Mouse (Mus musculus) gonadal fat pad, adult 2 months (tissue): ENCODE measurements around the gene Gdpd3. TPM values are rescaled to one million over a fixed set of nuclear protein-coding genes. Genes with fewer than 3 reads are reported as not detected.
"Not testable (repeated sequence)": the region's sequence is repeated elsewhere in the genome, so short reads cannot be mapped to it uniquely, and the experiment has no call there.

Experiments used
- DNase-seq: peaks from one replicate; pipeline ENCODE4 v3.0.0-alpha.2; 2012; ENCODE audit warnings: low read depth
- polyA plus RNA-seq: library from polyadenylated mRNA; depleted of rRNA; stranded (reverse); fragments of >200 nt; gene quantifications from 2 replicates; pipeline ENCODE4 v1.2.3, GENCODE M21; 2012

Gdpd3 gene
- polyA plus RNA-seq, 1 experiment = 51.9 TPM

GRCm38 (mm10) chr7:126760391-126760802 is 5.7 kb upstream of the Gdpd3 start:
- DNase-seq = no peak

DNA sequence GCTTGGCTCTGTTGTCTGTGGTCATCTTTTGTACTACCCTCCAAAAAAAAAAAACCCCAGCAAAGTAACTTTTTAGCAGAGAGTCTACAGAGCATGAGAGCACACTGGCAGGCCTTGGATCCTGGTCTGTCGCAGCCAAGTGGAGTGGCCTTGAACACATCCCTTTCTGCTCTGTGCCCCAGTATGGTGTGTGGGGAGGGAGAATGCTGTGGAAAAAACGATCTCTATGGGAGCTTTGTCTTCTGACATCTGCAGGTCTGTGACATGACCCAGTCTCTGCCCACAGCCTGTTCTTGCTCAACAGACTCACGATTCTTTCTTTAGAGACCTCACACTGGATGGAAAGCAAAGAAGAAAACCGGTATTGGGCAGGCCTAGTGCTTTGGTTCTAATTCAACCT is 5.2 kb upstream of the Gdpd3 start:
- DNase-seq = no peak

- no peak for DNase-seq
Observed at GRCm38 (mm10) chr7:126761529-126762067, 4.5 kb upstream of the Gdpd3 start.

DNA sequence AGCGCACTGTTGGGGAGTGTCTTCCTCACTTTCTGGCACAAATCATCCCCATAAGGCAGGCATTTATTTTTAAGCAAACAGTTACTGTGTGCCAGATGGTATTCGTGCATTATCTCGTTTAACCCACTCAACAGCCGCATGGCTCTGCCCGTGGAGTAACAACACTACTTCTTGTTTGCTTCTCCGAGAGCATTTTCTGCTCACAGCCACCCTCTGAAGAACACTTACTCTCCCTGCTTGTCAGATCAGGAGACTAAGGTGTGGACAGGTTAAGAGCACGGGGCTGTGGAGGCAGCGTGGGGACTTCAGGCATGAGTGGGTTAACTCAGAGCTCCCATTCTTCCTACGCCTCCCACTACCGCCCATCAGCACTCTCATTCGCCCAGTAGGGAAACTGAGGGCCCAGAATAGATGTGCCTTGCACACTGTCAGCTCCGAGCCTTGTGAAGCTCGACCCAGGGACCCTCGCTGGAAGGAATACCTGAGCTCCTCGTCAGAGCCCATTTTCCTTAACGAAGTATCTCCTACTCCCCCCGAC is 3.6 kb upstream of the Gdpd3 start:
- DNase-seq = no peak

DNA sequence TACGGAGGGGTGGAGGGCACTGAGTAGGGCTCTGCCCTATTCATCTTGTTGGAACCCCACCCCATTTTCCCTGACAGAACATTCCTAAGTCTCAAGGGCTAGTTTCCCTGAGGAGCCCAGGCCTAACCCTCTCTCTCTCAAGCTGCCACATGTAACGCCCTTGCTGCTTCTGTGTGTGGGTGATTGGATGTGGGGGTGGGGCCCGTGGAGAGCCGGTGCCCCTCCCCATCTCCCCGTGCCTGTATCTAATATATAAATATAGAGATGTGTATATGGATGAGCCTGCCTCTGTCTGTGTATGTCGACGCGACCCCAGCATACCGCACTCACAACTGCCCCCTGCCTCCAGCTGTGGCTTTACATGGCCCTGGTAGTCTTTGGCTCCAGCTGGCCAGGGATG is 594 bp upstream of the Gdpd3 start:
- no peak for DNase-seq

DNA sequence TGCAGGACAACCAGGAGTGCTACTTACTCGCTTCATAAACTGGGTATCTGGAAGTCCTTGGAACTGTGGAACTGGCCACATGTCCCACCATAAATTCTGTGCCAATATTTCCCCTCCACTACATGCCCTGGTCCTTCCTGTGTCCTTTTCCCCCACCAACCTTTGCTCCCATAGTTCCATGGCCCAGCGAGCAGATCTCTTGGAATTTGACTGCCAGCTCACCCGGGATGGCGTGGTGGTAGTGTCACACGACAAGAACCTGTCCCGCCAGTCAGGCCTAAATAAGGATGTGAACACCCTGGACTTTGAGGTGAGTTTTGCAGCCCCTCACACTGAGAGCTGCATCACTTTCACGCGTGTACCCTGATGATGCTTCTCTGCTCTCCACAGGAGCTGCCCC is 867 bp downstream of the Gdpd3 start:
- no peak for DNase-seq

- DNase-seq = no peak
Observed at GRCm38 (mm10) chr7:126770784-126771183, 4.7 kb downstream of the Gdpd3 start.

DNA sequence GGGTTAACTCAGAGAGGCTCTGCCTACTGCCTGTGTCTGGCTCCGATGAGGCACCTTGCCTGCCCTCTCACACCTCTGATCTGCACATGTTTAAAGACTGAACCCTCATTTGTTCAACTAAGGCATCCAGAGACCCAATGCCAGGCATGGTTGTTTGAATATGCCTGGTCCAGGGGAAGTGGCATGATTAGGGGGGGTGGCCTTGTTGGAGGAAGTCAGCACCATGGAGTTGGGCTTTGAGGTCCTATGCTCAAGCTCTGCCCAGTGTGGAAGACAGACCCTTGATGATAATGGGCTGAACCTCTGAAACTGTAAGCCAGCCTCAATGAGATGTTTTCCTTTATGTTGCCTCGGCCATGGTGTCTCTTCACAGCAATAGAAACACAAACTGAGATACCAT is 7.2 kb downstream of the Gdpd3 start:
- DNase-seq = no peak

DNA sequence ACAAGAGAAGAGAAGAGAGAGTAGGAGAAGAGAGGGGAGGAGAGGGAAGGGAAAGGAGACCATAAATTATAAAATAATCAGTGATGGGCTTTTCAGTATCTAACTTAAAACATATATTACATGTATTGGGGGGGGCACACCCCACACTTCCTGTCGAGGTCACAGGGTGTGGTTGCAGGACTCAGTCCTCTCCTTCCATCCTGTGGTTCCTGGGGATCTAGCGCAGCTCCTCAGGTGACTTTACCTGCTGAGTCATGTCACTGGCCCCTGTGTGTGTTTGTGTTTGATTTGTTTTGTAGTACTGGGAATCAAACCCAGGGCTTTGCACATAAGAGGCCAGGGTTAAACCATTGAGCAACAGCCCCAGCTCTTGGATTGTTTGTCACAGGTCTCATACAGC is 8.3 kb downstream of the Gdpd3 start:
- no peak for DNase-seq

DNA sequence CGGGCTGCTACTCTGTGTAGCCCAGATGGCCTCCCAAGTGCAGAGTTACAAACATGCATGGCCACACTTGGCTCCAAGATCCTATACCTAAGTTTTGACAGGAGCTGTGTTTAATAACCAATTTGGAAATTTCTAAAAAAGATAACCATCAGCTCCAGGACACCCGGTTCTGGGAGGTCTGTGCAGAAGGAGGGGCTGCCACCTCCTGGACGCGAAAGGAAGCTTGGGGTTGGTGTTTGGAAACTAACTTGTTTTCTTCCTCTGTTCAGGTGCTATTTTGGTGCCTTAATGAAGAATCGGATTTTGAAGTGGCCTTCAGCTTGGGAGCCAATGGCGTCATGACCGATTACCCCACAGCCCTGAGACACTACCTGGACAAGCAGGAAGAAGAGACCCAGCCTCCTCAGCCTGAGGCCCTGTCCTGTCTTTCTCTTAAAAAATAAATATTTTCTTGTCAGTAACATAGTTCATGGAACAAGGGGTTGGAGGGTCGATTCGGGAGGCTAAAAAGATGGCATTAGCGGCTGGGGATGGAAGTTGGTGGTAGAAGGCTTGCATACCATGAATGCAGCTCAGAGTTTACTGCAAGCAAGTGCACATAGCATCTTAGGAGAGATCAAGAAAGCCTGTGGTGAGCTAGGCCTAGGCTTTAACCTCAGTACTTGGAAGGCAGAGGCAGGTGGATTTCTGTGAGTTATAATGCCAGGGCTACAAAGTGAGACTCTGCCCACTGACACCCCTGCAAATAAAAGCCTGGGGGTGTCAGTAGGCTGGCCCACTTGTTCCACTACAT is 9.2 kb downstream of the Gdpd3 start:
- DNase-seq = no peak

DNA sequence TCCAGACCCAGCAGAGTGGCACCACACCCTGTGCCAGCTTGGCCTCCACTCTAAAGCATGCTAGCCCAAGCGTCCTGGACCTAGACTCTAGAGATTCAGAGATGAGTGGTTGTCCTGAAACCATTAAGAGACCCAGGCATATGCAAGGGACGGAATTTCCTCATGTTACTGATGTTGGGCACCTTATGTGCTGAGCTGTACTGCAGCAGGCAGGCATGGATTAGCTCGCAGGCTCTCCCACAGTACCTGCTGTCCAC is 9.8 kb downstream of the Gdpd3 start:
- DNase-seq = no peak

DNA sequence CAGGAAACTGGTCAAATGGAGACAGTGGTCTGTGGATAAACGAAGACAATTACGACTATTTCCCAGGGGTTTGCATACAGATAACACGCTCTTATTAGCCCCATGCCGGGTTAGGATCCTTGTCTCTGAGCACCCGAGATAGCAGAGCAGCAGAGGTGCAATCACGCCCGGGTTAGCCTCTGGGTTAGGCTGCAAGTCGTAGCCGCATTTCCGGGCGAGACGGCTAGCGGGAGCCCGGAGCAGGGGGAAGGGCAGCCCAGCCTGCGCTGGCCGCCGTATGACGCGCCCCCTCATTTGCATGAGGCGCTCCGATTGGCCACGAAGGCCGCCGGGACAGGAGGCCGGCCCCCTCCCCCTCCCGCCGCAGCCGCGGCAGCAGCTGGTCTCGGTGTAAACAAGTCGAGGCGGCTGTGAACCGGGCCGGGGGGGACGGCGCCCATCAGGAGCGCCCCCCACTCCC is 10.5 kb downstream of the Gdpd3 start, which contains the start of gene Ypel3:
Gene Ypel3 (plus strand): TSS at position 358 of the 460 bp plus-strand sequence.
- no peak for DNase-seq

DNA sequence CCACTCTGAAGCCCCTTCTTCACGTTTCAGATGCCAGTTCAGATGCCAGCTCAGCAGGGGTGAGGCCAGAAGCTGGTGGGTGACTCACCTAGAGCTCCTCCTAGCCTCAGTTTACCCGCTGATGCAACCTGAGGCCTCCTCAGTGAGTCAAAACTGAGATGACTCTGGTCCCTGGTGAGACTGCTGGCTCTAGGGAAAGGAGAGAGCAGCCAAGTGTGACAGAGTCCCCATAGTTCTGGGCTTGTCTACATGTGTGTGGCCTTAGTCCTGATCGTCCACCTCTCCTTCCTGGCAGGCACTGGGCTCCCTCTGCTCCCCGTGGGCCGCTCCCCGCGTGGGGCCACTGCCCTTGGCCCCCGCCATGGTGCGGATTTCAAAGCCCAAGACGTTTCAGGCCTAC is 11.3 kb downstream of the Gdpd3 start:
- DNase-seq = no peak

GRCm38 (mm10) chr7:126778147-126778546 is 12.0 kb downstream of the Gdpd3 start:
- no peak for DNase-seq

GRCm38 (mm10) chr7:126779101-126779500 is 13.0 kb downstream of the Gdpd3 start:
- not testable (repeated sequence) for DNase-seq

GRCm38 (mm10) chr7:126779983-126780970 is 14.1 kb downstream of the Gdpd3 start:
- no peak for DNase-seq

- no peak for DNase-seq
Observed at GRCm38 (mm10) chr7:126780971-126781635, 15.0 kb downstream of the Gdpd3 start, which contains the start of gene Tbx6. Gene Tbx6, plus strand, starts transcription at chr7:126781483.

- no peak for DNase-seq
Observed at GRCm38 (mm10) chr7:126781661-126782370, 15.7 kb downstream of the Gdpd3 start.

GRCm38 (mm10) chr7:126782693-126783092 is 16.6 kb downstream of the Gdpd3 start:
- DNase-seq = no peak

DNA sequence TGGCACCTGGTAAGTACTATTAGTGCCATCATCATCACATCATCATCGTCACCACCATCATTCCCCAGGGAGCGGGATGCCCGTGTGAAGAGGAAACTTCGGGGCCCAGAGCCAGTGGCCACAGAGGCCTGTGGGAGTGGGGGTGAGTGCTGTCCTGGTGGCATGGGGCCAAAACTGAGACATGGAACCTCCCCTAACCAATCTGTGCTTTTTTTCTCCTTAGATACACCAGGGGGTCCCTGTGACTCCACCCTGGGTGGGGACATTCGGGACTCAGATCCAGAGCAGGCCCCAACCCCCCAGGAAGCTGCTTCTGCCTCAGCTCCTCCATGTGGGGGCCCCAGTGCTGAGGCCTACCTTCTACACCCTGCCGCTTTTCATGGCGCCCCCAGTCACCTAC is 18.3 kb downstream of the Gdpd3 start:
- DNase-seq = no peak

- no peak for DNase-seq
Observed at GRCm38 (mm10) chr7:126785056-126785455, 18.9 kb downstream of the Gdpd3 start.
